Mouse (Mus musculus): ENCODE results near the gene Stard13. TPM values are rescaled to one million over a fixed set of nuclear protein-coding genes. Genes with fewer than 3 reads are reported as not detected.

Gene Stard13
- 24.8 and 27.0 TPM in 2 replicates for polyA plus RNA-seq (2012; rRNA removed)

DNA sequence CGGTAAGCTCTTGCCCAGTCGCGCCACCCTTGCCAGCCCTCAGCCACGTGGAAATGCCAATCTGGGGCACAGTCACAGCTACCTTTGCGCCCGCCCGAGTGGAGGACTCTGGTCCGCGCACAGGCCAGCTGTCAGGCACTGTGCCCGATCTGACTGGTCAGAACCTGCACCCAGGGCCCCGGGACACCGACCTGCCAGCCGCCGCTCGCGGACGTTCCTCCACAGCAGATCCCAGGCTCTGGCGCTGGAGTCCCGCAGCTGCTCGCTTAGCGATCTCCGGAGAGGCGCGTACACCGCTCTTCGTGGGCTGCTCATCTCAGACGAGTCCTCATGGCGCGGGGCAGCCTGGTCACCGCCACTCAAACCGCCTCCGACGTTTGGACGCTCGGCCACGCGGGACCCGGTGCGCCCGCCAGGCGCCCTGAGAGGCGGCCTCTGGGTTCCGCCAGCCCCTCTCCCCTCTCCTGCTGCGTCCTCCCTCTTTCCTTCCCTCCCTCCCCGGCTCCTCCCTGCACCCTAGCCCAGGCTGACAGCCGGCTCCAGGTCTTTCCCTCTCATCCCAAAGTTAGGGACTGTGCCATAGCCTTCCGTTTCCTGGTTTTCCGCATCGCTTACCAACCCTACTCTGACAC is at the start of gene Stard13:
Gene Stard13 (minus strand): TSS at position 437 of the 632 bp plus-strand sequence.
- DNase-seq (ENCODE audit: low spot score) = peak; percentile 30

DNA sequence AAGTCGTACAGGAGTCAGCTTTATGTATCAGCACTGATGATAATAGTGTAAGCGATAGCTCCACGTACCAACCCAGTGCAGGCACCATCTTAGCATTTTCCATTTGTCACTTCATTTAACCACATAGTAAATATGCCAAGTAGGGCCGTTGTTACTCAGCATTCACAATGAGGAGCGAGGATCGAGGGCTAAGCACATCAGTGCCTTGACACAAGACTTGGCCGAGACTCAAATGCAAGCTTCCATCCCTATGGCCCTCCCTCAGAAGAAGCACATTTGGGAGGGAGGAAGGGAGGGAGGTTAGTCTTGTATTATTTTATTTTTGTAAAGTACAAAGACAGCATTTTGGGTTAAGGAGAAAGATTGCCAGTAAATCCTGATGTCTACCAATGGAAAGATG is 45.9 kb upstream of the Stard13 start:
- no peak for DNase-seq (ENCODE audit: low spot score)

DNA sequence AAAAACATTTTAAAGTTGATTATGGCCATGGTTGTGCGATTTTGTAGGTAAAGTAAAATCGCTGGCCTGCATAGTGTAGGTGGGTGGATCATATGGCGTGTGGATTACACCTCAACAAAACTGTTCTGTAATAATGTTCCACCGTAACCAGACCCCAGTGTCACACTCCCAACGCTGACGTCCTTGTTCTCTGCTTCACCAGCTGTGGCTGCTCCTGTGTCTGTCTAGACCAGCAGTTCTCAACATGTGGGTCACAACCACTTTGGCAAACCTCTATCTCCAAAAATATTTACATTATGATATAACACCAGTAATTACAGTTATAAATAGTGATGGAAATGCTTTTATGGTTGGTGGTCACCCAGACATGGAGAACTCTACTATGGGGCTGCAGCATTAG is 44.3 kb upstream of the Stard13 start:
- DNase-seq (ENCODE audit: low spot score) = no peak

DNA sequence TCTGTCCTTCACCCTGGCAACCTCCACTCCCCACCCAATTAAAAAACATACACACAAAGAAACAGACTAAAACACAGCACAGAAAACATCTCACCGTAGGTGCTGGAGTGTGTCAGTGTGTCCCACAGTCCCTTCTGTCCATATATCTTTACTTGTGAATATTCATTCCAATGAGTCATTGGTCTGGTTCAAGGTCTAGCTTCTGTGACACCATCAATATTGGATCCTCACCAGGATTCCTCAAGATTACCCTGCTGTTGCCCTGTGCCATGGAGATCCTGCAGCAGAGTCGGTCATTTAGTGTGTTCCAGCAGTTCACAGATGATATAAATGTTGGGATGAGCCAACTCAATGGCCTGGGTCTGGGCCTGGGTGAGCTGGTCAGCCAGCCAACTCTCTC is 42.4 kb upstream of the Stard13 start:
- DNase-seq (ENCODE audit: low spot score) = no peak

DNA sequence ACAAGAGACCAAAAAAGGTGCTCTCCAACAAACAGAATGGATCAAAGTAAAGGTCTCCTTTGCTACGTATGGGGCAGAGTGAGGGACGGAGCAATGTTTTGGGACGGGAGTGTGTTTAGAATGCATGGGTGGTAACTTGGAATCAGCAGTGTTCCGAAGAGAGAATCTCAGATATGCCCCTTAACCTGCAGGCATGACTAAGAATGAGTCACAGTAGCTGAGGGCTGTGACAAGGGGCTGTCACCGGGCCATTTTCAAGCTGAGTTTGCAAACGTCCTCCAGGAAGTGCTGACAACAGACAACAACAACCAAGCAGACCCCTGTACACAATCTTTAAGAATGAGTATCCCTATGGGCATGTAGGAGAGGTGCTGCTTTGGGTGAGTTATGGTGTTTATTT is 40.6 kb upstream of the Stard13 start:
- DNase-seq (ENCODE audit: low spot score) = no peak

DNA sequence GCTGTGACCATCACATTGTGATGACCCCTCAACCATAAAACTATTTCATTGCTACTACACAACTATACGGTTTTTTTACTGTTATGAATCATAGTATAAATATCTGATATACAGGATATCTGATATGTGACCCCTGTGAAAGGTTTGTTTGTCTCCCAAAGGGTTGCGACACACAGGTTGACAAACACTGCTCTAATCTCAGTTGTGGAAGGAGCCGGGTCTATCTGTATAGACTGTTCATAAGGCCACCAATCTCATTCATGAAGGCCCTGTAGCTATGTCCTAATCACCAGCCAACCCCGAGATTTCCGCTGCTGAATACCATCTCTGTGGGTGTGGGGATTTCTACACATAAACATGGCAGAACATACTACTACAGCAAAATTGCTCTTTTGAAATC is 37.2 kb upstream of the Stard13 start:
- no peak for DNase-seq (ENCODE audit: low spot score)

DNA sequence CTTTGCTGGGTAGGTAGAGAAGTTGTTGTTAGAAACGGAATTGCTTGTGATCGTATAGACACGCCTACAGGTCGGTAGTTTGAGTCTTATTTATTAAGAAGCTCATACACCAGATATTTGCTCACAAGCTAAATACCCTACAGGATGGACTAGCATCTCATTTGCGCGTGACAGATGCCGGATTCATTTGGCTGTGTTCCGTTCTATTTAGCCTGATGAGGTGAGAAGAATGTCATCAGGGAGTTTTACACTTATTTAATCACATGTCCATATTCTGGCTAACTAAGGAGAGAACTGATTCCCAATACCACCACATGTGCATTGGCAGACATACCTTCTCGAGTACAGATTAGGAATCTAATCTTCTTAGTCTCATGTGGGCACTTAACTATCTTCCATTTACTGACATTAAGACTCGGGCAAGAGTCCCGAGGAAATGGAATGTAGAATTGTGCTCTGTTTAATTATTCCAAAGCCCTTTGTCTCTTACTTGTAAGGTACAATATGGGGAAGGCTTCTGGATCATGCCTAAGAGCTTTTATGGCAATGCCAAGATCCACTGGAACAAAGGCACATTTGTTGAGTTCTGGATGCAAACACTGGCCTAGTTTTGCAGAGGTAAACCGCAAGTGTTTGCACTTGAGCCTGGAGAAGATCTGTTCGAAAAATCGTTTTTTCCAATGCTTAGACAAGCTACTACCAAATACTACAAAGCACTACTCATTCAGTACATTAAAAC is 33.4 kb upstream of the Stard13 start:
- no peak for DNase-seq (ENCODE audit: low spot score)

DNA sequence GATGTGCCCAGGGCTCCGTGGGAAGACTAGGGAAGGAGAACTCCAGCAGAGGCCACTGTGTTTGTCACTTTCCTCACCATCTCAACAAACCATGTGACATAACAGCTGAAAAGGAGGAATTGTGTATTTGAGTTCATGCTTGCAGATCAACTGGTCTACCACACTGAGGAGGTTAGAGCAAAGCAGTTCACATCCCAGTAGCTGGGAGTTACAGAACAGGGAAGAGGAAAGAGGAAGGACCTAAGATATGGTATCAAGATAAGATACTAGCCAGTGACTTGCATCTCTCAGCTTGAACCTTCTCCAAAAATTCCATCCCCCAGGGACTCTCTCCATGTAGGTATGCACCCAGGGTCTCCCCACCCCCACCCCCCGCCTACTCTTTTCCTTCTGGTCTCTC is 27.9 kb upstream of the Stard13 start:
- no peak for DNase-seq (ENCODE audit: low spot score)

DNA sequence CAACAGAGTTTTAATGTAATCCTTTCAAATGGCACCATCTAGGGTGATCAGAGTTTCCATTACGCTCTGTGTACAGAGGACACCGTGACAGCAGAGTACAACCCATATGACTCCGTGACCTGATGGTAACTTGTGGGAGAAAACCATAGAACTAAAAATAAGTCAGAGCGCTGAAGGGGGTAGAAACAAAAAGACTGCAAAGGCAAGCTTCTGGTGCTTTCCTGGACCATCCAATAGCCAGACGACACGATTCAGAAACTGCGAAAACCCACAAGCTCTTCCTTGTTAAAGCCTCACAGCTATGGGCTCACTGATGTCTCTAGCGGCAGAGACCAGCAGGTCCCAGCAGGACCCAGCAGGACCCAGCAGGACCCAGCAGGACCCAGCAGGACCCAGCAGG is 18.6 kb upstream of the Stard13 start:
- no peak for DNase-seq (ENCODE audit: low spot score)

DNA sequence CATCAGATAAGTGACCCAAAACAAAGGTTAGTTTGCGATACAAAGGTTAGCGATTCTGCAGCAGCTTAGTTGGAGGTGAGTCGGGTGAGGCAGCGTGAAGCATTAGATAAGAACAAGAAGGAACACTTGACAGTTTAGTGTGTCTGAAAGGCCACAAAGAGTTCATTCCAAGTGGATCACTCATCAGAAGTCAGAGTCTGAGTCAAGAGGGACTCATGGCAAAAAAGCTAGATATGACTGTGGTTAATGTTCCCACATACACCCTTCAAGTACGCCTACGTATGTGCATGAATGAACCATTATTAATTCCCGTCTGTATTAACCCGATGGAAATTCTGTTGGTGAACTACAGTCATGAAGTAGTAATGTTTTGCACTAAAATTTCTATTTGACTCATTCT is 18.0 kb upstream of the Stard13 start:
- DNase-seq (ENCODE audit: low spot score) = no peak

DNA sequence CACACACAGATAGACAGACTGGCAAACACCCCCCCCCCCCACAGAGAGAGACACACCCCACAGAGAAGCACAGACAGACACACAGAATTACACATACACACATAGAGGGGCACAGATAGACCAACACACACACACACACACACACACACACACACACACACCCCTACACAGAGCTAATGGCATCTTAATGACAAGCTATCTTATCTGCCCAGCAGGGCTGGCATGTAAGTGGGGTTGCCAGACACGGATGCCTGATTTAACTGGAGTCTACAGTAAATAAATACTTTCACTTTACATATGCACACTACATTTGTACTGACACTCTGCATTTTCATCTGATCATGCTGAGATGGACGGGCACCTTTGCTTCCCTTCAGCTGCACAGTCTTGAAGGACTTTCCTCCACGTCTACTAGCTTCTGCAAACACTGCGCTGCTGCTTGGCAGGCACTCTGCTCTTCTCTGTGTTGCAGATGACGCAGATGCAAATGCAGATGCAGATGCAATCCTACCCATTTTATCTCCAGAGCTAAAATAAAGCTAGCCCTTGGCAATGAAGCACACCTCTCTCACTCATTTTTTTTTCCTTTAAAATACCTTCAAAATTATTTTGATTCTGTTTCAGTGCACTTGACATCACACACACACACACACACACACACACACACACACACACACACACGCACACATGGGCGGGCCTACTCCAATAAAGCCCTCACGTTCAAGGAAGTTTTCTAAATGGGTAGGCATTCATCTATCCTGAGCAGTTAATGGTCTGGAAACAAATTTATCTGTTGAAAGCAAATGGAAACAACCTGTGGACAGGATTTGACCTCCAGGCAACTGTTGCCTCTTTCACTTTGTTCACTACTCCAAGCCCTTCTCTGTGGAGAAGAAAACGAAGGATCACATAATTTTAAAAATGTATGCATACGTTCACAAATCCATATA is 15.3 kb upstream of the Stard13 start:
- DNase-seq (ENCODE audit: low spot score) = no peak

DNA sequence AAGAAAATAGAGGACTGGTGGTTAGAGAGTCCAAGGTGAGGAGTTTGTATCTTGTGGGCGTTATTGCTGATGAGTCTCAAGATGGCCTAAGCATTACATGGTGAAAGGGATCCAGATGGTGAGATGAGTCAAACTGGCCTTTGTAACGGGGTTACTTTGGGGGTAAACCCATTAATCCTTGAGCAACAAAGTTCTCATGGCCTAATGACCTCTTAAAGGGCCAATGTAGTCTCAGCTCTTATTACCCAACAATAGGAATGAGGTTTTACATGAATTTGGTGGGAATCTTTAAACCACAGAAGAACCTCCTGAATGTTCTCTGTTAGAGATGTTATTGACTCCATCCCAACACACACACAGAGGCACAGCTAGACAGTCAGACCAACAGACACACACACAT is 14.4 kb upstream of the Stard13 start:
- DNase-seq (ENCODE audit: low spot score) = no peak

DNA sequence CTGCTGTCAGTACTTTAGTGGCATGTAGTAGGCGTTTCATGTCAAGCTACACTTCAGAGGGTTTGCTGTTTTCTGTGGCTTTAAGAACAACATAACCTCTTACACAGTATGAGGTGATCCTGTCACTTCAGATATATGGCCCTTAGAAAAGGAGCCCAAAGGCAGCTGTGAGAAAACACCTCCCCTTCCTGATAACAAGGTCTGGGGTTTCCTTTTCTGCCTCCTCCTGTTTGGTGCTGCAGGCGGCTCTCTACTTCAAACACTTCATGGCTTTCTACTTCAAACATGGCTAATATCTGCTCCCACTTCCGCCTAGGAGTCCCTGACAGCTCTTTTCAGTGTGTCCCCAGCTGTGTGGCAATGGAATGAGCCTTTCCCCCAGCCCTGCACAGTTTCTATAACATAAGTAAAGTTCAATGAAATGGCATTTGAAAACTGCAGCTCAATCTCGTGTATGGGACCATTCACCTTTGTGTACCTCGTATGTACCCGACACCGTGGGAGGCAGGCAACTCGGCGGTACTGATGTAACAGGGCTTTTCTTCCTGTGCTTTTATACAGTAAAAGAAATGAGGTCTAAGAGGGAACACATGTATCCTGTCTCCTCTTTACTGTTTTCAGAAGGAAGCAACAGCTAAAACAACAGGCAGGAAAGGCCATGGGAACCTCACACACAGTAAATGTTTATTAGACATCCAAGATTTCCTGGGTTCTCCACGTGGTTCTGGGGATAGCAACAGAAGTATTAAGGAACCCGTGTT is 13.7 kb upstream of the Stard13 start:
- no peak for DNase-seq (ENCODE audit: low spot score)

DNA sequence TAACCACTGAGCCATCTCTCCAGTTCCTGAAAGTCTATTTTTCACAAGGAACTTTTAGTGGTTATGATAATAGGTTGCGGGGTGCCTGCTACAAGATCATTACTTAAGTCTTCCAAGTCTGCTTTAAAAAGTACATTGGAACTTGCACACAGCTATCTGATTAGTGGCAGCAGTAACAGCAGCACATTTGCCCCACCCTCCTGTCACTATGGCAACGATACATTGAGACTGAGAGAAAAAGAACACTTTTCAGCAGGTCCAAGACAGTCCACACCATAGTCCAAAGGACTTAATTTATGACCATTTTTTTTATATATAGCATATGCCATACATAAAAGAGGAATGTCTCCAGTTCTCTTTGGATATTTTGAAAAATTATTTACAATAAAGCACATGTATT is 12.7 kb upstream of the Stard13 start:
- no peak for DNase-seq (ENCODE audit: low spot score)

DNA sequence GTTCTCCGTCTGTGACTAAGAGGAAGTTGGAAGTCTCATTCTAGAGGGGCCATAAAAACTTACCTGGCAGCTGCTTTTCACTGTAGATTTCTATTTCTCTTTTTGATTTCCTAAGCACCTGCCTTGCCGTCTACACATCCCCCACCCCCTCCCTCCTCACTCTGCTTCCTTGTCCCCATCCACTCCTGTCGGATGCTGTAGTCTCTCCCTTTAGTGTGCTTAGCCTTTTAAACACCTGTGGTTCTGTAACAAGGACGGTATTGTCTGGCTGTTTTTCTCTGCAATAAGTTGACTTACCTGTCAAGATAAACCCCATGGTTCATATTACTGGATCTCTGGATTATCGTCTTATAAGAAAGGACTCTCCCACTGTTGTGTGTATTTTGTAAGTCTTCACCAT is 11.9 kb upstream of the Stard13 start:
- DNase-seq (ENCODE audit: low spot score) = no peak

DNA sequence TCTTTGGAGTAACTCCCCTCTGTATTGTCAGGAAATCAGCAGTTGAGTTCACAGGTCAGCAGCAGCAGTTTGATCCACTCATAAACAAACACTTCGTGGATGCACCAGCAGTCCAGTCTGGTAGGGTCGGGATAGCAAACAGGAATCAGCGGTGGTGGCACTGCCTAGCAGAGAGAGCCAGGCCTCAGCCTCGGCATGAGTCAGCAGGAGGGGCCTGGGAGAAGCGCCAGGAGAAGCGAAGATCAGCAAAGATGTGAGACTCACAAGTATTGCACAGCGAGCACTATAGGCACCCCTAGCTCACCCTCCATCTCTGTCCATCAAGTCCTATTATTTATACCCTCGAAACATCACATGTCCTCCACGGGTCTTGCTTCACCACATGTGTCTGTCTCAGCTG is 5.1 kb upstream of the Stard13 start:
- DNase-seq (ENCODE audit: low spot score) = no peak

DNA sequence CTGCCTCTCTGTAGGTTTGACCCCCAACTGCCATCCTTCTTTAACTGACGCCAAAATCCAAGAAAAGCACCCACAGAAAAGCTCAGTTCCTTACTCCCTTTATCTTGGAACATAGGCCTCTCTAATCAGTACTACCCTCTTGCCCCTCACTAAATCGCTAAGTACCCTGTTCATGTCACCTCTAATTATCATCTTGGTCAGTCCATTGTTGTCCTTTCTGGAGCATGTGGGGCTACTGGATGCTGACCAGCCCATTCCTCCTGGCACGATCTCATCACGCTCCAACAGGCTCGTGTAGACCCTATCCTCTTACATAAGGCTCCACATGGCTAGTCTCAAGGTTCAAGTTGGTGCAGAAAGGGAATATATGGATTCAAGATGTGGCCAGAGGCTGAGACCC is 2.8 kb upstream of the Stard13 start:
- no peak for DNase-seq (ENCODE audit: low spot score)

DNA sequence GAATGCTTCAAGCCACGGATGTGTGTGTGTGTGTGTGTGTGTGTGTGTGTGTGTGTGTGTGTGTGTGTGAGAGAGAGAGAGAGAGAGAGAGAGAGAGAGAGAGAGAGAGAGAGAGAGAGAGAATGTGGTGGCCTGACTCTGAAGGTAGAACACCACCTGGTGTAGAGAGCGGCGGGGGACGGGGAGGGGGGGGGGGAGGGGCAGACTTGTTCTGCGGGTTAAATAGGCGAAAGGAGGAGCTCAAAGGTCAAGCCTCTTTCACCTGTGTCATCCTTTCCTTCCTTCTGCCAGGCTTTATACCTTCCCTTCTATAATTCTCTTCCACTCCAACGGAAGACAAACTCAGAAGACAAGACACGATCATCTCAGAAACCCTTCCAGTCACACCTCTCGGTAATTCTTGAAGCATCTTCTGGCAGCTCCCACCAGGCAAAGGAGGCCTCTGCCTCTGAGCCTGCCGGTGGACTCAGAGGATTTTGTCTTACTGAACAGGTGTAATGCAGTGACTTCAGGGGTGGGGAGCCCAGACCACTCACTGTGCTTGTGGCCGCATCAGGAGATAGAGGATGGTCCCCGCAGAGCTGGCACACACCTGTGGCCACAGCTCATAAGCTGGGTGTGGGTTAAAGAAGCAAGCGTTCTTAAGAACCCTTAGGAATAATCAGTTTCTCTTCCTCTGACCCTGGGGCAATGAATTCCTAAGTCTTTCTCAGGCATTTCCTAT is 898 bp downstream of the Stard13 start:
- DNase-seq (ENCODE audit: low spot score) = no peak

DNA sequence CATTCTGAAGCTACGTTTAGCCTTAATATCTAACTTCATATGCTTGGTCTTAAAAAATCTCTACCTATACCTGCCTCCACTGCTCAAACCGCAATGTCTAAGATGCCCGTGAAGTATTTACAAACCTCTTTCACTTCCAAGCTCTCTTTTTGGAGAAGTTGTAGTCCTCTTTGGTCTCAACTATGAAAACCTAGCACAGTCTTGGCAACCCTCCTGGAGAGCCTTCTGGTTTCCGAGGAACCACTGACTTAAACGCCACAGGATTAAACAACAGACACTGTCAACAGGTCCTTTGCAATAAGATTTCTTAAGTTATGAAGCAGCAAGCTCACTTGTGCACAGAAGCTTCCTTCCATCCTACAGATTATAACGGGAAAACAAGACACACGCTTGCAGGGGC is 1.8 kb downstream of the Stard13 start:
- DNase-seq (ENCODE audit: low spot score) = no peak

DNA sequence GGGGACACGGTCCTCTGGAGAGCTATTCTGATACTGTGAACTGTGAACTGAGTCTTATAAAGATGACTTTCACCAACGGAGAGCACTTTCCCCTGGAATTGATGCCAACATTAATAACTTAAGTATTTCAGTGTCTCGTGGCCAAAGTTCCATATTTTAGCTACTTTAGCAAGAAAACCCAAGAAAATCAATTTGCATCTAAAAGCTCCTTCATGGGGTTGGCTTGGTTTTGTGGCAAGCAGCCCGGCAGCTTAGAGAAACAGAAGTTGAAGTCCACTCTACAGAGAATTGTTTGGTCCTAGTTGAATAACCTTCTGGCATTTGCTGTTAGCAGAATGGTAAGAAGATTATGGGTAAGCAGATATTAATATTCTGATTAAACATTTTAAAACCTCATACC is 2.2 kb downstream of the Stard13 start:
- no peak for DNase-seq (ENCODE audit: low spot score)

DNA sequence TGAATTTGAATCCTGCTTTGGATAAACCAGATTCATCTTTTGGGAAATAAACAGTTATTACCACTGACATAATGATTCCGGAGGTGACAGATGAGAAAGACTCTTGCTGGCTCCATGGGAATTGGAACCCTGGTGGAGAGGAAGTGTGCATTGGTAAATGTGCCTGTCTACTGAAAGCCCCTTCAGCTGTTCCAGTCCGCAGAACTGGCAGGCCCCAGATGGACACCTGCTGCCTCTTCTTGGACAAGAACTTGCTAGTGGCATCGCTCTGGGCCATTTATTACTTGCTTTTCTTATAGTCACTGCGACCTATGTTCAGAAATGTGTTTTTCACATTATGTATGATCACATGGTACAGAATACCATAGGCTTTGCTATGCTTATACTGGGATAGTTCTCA is 3.2 kb downstream of the Stard13 start:
- no peak for DNase-seq (ENCODE audit: low spot score)
